Mouse (Mus musculus): ENCODE measurements at regions not wholly inside any gene's neighbourhood (a gene's known extent, or its start where the extent isn't known, plus 50 kb on each side); places are given as distances from the start of the nearest gene placed in this dataset.
"Not testable (repeated sequence)": the region's sequence is repeated elsewhere in the genome, so short reads cannot be mapped to it uniquely, and the experiment has no call there.

DNA sequence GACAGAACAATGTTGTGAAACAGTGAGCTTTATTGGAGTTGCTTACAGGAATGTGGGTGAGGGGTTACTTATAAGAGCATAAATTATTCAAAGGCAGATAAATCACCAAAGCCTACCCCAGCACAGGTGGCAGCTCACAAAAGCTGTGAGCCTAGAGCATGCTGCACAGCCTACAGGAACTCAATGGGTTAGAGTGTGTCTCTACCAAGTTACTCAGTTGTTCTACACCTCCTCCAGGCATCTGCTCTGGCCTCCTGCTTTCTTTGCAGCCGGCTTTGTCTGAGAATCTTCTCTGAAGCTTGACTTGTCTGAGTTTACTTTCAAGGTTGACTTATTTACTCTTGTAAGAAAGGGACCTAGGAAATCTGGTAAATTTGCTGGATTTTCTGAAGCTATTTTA lies 336.5 kb downstream of the Fscb start:
- 50% methylated on average over 1 of the region's 1 CpGs for WGBS
- H3K4me3 ChIP-seq (ENCODE audit: insufficient read depth, low read depth, low read length): no peak overlapping the region
- H3K4me1 ChIP-seq (ENCODE audit: control insufficient read depth, insufficient read depth, low read length): no peaks in the 10 kb centered on the region
- H3K36me3 ChIP-seq (ENCODE audit: control insufficient read depth, insufficient read depth, low read length): no peaks in the 10 kb centered on the region
- no peaks in the 10 kb centered on the region for H3K27me3 ChIP-seq (replicated peaks; ENCODE audit: control insufficient read depth, insufficient read depth, low read length)
- TF ChIP-seq POLR2A (IDR thresholded peaks at IDR 0.05; ENCODE audit: low read depth, low read length): no peak
- no peak for TF ChIP-seq CTCF (conservative IDR thresholded peaks at IDR 0.05; ENCODE audit: insufficient read depth, insufficient read length, low read depth, low read length)
- DNase-seq: no peak
- H3K27ac ChIP-seq (ENCODE audit: insufficient read depth, low read depth, low read length): no peak overlapping the region

DNA sequence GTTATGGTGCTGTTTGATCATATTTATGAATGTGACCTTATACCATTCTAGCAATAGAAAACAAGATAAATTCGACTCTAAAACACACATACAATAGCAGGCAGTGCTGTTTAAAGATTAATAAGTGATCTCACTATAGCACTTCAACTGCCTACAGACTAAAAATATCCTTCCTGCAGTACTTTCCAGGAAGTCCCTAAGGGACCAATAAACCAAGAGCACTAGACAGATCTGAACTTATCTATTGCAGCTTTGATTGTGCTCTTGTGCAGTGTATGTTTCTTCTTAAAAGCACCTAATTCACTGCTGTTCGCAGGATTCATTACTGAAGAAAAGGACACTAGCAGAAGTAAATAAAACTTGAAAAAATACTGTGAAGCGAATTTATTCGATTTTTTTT lies 358.1 kb downstream of the Fscb start:
- WGBS: 50% methylated on average over 4 of the region's 4 CpGs
- no peak for DNase-seq
- TF ChIP-seq POLR2A (IDR thresholded peaks at IDR 0.05; ENCODE audit: low read depth, low read length) (no peak), CTCF (conservative IDR thresholded peaks at IDR 0.05; ENCODE audit: insufficient read depth, insufficient read length, low read depth, low read length) (no peak)

DNA sequence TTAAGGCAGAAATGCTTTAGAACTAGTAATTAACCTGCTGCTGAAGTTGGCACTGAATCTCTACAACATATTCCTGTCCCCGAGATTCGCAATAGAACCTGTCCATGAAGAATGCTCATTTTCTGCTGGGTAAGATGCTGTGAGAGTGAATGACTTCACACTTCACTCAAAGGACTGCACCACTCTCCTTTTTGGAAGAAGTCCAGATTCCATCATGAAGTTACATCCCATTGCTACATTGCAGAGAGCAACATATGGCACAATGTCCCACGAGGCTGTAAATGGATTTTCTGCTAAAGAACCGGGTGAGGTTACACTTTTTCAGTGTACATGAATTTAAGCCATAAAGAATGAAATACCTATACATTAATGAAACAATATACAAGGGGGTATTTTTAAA lies 360.0 kb downstream of the Fscb start:
- no peaks in the 10 kb centered on the region for H3K36me3 ChIP-seq (ENCODE audit: control insufficient read depth, insufficient read depth, low read length)
- no peak overlapping the region for H3K4me3 ChIP-seq (ENCODE audit: insufficient read depth, low read depth, low read length)
- no peak for DNase-seq
- H3K27ac ChIP-seq (ENCODE audit: insufficient read depth, low read depth, low read length): no peak overlapping the region
- 58% methylated on average over 4 of the region's 4 CpGs for WGBS
- no peaks in the 10 kb centered on the region for H3K27me3 ChIP-seq (replicated peaks; ENCODE audit: control insufficient read depth, insufficient read depth, low read length)
- no peak for TF ChIP-seq POLR2A (IDR thresholded peaks at IDR 0.05; ENCODE audit: low read depth, low read length)
- TF ChIP-seq CTCF (conservative IDR thresholded peaks at IDR 0.05; ENCODE audit: insufficient read depth, insufficient read length, low read depth, low read length): no peak
- no peaks in the 10 kb centered on the region for H3K4me1 ChIP-seq (ENCODE audit: control insufficient read depth, insufficient read depth, low read length)

More for the DNA sequence above, 358.1 kb downstream of the Fscb start:
- Histone ChIP-seq H3K27me3 (replicated peaks; ENCODE audit: control insufficient read depth, insufficient read depth, low read length) (no peaks in the 10 kb centered on the region), H3K4me1 (ENCODE audit: control insufficient read depth, insufficient read depth, low read length) (no peaks in the 10 kb centered on the region), H3K36me3 (ENCODE audit: control insufficient read depth, insufficient read depth, low read length) (no peaks in the 10 kb centered on the region), H3K4me3 (ENCODE audit: insufficient read depth, low read depth, low read length) (no peak overlapping the region), H3K27ac (ENCODE audit: insufficient read depth, low read depth, low read length) (no peak overlapping the region)

DNA sequence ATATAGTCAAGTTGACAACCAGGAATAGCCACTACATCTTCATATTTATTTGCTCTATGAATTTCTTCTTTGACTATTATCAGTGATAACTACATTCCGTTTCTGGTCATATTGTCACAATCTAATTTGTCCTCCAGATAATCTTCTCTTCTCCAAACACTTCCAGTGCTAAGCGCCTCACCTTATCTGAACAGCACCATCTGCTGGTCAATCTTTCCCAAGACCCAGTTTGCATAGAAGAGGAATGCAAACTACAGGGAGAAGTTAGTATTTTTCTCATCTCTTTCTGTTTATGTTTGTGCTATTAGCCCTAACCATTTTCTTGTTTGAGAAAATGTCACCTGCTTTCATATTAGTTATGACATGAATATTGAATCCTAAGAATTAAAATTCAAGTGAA lies 370.3 kb downstream of the Fscb start:
- peak; percentile 17 for DNase-seq
- H3K36me3 ChIP-seq (ENCODE audit: control insufficient read depth, insufficient read depth, low read length): no peaks in the 10 kb centered on the region
- no peak overlapping the region for H3K27ac ChIP-seq (ENCODE audit: insufficient read depth, low read depth, low read length)
- 30% methylated on average over 2 of the region's 2 CpGs for WGBS
- no peak overlapping the region for H3K4me3 ChIP-seq (ENCODE audit: insufficient read depth, low read depth, low read length)
- H3K4me1 ChIP-seq (ENCODE audit: control insufficient read depth, insufficient read depth, low read length): no peaks in the 10 kb centered on the region
- TF ChIP-seq CTCF (conservative IDR thresholded peaks at IDR 0.05; ENCODE audit: insufficient read depth, insufficient read length, low read depth, low read length) (no peak), POLR2A (IDR thresholded peaks at IDR 0.05; ENCODE audit: low read depth, low read length) (no peak)
- H3K27me3 ChIP-seq (replicated peaks; ENCODE audit: control insufficient read depth, insufficient read depth, low read length): no peaks in the 10 kb centered on the region; the same call in 1 of the 2 replicates

DNA sequence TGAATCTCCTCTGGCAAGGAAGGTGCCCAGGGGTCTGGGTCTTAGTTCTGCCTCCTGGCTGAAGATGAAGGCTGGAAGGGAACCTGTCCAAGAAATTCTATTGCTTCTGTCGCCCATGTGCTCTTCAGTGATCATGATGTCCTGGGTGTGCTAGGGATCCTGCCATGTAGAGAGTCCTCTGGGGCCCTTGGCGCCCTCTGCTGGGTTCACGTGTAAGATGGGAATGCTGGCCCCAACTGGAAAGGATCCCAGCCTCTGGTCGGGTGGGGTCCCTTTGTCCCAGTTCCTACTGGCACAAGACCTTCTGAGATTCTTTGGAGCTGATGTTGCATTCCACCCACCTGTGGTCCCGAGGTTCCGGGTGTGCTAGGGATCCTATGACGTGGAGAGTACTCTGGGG lies 397.7 kb downstream of the Fscb start:
- Histone ChIP-seq H3K4me1 (ENCODE audit: control insufficient read depth, insufficient read depth, low read length) (no peaks in the 10 kb centered on the region), H3K27me3 (replicated peaks; ENCODE audit: control insufficient read depth, insufficient read depth, low read length) (no peaks in the 10 kb centered on the region), H3K36me3 (ENCODE audit: control insufficient read depth, insufficient read depth, low read length) (no peaks in the 10 kb centered on the region), H3K27ac (ENCODE audit: insufficient read depth, low read depth, low read length) (no peak overlapping the region), H3K4me3 (ENCODE audit: insufficient read depth, low read depth, low read length) (no peak overlapping the region)
- no peak for TF ChIP-seq CTCF (conservative IDR thresholded peaks at IDR 0.05; ENCODE audit: insufficient read depth, insufficient read length, low read depth, low read length)
- no peak for TF ChIP-seq POLR2A (IDR thresholded peaks at IDR 0.05; ENCODE audit: low read depth, low read length)
- 60% methylated on average over 7 of the region's 7 CpGs for WGBS
- DNase-seq: no peak

DNA sequence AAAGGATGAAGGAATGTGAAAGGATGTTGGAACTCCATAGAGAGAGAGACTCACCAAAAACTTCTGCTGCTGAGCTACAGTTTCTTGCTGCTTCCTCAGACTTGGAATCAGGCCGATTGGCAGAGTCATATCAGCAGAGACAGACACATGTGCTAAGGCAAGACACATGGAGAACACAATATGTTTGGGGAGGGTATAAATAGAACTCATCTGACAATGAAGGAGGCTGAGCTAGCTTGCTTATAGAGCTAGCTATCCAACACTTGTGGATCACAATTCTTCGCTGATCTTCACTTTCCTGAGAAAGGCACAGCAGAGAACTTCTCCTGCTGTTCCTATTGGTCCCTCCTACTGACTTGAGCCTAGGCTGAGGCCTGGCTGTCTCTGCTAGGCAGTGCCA lies 429.0 kb downstream of the Fscb start:
- Histone ChIP-seq H3K27me3 (replicated peaks; ENCODE audit: control insufficient read depth, insufficient read depth, low read length) (no peaks in the 10 kb centered on the region), H3K4me3 (ENCODE audit: insufficient read depth, low read depth, low read length) (no peak overlapping the region), H3K4me1 (ENCODE audit: control insufficient read depth, insufficient read depth, low read length) (no peaks in the 10 kb centered on the region), H3K36me3 (ENCODE audit: control insufficient read depth, insufficient read depth, low read length) (no peaks in the 10 kb centered on the region), H3K27ac (ENCODE audit: insufficient read depth, low read depth, low read length) (no peak overlapping the region)
- DNase-seq: no peak
- 81% methylated on average over 2 of the region's 2 CpGs for WGBS
- TF ChIP-seq CTCF (conservative IDR thresholded peaks at IDR 0.05; ENCODE audit: insufficient read depth, insufficient read length, low read depth, low read length) (no peak), POLR2A (IDR thresholded peaks at IDR 0.05; ENCODE audit: low read depth, low read length) (no peak)

DNA sequence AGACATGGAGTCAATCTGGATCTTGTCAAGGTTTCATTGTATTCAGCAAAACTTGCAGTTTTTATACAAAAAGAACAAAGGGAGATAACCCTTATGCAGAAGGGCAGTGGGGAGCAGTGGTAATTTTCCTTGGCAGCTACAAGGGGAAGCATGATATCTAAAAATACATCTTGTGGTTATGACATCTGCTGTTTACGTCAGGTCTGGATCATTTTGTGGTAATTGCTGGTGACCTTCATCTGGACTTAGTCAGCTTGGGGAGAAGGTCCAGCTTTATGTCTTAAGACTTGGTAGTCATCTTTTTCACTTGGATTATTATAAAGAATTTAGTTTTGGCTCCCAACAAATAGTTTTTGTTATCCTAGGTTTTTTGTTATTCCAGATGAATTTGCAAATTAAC lies 465.9 kb downstream of the Fscb start:
- not testable (repeated sequence) for H3K4me3 ChIP-seq (ENCODE audit: insufficient read depth, low read depth, low read length); H3K36me3 ChIP-seq (ENCODE audit: control insufficient read depth, insufficient read depth, low read length); H3K27me3 ChIP-seq (replicated peaks; ENCODE audit: control insufficient read depth, insufficient read depth, low read length); H3K27ac ChIP-seq (ENCODE audit: insufficient read depth, low read depth, low read length); DNase-seq; H3K4me1 ChIP-seq (ENCODE audit: control insufficient read depth, insufficient read depth, low read length)
- 63% methylated on average over 1 of the region's 1 CpGs for WGBS
